Mouse (Mus musculus): ENCODE measurements around the gene Trim80. TPM values are rescaled to one million over a fixed set of nuclear protein-coding genes. Genes with fewer than 3 reads are reported as not detected.
"Not testable (repeated sequence)": the region's sequence is repeated elsewhere in the genome, so short reads cannot be mapped to it uniquely, and the experiment has no call there.

The Trim80 gene
- polyA plus RNA-seq, 1 experiment from 2014 or later, result 0.19 TPM

DNA sequence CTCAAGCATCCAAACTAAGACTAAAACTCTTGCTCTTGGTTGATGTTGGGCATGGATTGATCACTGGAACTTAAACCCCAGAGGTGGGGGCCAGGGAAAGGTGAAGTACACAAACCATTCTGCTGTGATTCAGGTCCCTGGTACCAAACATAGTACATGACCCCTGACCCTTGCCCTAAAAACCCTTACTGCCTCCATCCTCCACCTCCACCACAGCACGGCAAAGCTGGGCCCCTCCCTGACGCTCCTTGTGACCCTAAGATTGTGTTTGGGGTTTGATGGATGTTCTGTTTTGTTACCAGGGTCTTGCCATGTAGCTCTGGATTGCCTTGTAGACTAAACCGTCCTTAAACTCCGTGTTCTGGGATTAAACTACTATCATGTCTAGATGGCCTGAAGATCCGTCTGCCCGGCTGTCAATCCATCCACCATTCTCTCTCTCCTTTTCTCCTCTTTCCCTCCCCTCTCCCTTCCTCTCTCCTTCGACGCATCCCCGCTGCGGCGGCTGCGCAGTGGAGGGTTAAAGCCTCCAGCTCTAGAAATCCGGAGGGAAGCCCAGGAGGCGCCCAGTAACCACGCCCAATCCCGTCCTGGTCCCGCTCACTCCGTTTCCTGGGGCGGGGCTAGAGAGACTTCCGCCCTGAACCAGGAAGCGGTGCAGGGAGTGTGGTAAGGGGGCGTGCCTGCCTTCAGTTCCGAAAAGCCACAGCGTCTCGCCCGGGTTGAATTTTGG is 34.8 kb downstream of the Trim80 start, which contains the start of gene Armc7:
Gene Armc7 (plus strand): TSS at position 643 of the 733 bp plus-strand sequence.
- Histone ChIP-seq H3K4me1 (peaks cover 53% of the 10 kb centered on the region), H3K36me3 (0 out of 2 replicates have a peak, but pooled peaks cover 6% of the 10 kb centered on the region), H3K4me3 (peak within 1 kb of the TSS; percentile 96), H3K9me3 (no peaks in the 10 kb centered on the region), H3K27me3 (ENCODE audit: insufficient read depth, poor library complexity, severe bottlenecking) (no peaks in the 10 kb centered on the region), H3K27ac (peak within 1 kb of the TSS; percentile 87)
- WGBS, result 1% methylated on average over 26 of the region's 26 CpGs
- peak; percentile 97 for DNase-seq (ENCODE audit: low spot score)

DNA sequence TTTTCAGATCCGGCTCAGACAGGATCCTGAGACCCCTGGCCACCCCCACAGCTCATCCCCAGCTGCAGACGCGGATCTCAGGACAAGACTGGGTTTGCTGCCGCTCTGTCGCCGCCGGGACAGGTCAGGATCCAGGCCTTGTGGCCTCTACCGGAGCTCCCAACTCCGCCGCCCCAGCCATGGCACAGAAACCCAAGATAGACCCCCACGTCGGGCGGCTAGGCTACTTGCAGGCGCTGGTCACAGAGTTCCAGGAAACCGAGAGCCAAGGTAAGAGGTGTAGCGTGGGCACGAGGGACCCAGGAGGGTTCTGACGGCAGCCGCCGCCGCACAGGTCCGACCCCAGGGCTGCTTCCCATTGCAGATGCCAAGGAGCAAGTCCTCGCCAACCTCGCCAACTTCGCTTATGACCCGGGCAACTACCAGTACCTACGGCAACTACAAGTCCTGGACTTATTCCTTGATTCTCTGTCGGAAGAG is 35.5 kb downstream of the Trim80 start:
- H3K27ac ChIP-seq, result peak overlapping the region; percentile 87; the same call in 1 of the 2 replicates
- 4% methylated on average over 28 of the region's 28 CpGs for WGBS
- peak overlapping the region; percentile 96 for H3K4me3 ChIP-seq
- no peaks in the 10 kb centered on the region for H3K27me3 ChIP-seq (ENCODE audit: insufficient read depth, poor library complexity, severe bottlenecking)
- H3K36me3 ChIP-seq, result 0 out of 2 replicates have a peak, but pooled peaks cover 6% of the 10 kb centered on the region
- H3K4me1 ChIP-seq, result peaks cover 53% of the 10 kb centered on the region
- DNase-seq (ENCODE audit: low spot score), result no peak
- no peaks in the 10 kb centered on the region for H3K9me3 ChIP-seq

DNA sequence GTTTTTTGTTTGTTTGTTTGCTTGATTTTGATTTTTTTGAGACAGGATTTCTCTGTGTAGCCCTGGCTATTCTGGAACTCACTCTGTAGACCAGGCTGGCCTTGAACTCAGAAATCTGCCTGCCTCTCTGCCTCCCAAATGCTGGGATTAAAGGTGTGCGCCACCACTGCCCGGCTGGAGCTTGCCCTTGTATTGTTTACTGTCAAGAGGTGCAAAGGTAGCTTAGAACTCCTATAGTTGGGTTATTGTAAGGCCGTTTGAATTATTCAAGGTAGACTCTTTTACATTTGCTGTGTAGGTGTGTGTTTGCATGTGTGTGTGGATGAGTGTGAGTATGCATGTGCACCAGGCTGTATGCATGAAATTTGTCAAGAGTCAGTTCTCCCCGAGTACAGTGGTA is 36.3 kb downstream of the Trim80 start:
- not testable (repeated sequence) for H3K27ac ChIP-seq; H3K27me3 ChIP-seq (ENCODE audit: insufficient read depth, poor library complexity, severe bottlenecking); H3K9me3 ChIP-seq; H3K36me3 ChIP-seq; DNase-seq (ENCODE audit: low spot score)
- Histone ChIP-seq H3K4me1 (peaks cover 53% of the 10 kb centered on the region), H3K4me3 (peak overlapping the region; percentile 96)
- WGBS, result 82% methylated on average over 4 of the region's 4 CpGs

DNA sequence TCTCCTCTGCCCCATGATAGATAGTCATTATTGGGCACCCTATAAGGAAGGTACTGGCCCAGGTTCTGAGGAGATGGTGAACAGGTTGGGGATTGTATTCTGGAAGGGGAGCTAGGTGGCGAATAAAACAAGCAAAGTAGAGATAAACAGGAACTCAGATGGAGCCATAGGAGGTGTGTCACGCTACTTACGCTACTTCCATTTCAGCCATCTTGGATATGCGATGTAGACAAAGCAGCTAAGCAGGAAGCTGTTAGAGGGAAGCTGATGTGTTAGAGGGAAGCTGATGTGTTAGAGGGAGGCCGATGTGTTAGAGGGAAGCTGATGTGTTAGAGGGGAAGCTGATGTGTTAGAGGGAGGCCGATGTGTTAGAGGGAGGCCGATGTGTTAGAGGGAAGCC is 37.0 kb downstream of the Trim80 start:
- not testable (repeated sequence) for H3K36me3 ChIP-seq; H3K27ac ChIP-seq; DNase-seq (ENCODE audit: low spot score); H3K4me3 ChIP-seq; H3K27me3 ChIP-seq (ENCODE audit: insufficient read depth, poor library complexity, severe bottlenecking); H3K9me3 ChIP-seq
- 82% methylated on average over 7 of the region's 7 CpGs for WGBS
- peaks cover 50% of the 10 kb centered on the region for H3K4me1 ChIP-seq

DNA sequence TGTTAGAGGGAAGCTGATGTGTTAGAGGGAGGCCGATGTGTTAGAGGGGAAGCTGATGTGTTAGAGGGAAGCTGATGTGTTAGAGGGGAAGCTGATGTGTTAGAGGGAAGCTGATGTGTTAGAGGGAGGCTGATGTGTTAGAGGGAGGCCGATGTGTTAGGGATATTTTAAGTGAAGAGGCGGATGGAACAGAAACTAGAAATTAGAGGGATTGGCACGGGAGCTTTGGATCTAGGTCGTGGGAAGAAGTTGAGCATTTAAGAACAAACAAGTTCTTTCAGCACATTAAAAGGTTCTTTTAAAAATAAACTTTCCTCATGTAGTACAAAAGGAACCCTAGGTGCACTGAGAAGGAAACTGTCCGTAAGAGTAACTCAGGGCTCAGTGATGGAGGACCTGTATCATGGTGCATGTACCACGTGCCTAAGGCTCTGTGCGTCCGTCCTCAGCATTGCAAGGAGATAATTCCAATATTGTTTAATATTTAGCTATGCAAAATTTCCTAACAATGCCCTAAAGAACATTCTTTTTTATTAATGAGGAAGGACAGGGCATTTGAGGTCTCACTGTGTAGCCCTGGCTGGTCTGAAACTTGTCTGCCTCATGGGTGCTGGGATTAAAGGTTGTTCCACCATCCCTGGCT is 38.1 kb downstream of the Trim80 start:
- Histone ChIP-seq H3K9me3 (no peaks in the 10 kb centered on the region), H3K27me3 (ENCODE audit: insufficient read depth, poor library complexity, severe bottlenecking) (no peaks in the 10 kb centered on the region), H3K4me1 (peaks cover 40% of the 10 kb centered on the region), H3K27ac (no peak overlapping the region), H3K36me3 (0 out of 2 replicates have a peak, but pooled peaks cover 6% of the 10 kb centered on the region), H3K4me3 (no peak overlapping the region)
- DNase-seq (ENCODE audit: low spot score), result no peak
- 84% methylated on average over 9 of the region's 9 CpGs for WGBS

DNA sequence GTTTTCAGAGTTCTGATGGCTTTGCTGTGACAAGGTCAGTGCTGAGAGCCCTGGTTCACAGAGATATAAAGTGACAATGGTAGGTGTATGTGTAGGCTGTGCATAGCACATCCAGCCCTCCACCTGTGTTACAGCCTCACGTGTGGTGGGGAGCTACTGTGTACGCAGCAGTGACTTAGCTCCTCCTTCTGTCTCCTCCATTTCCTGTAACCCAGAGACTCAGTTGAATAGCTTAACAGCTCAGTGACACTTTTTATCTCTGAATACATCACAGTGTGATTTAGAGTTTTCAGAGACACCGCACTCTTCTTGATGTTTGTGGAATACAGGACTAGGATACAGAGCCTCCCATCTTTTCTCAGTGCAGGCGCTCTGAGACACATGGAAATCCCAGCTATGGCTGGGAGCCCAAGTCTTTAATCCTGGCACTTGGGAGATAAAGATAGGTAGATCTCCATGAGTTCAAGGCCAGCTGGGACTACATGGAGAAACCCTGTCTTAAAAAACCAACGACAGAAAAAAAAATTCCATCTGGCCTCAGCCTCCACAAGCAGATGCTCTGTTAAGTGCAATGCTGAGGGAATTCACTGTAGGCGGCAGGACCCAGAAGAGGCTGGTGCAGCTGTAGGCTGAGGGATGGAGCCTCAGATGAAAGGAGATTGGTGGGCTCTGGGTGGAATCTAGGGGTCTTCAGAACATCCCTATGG is 41.4 kb downstream of the Trim80 start:
- 76% methylated on average over 6 of the region's 6 CpGs for WGBS
- no peak overlapping the region for H3K4me3 ChIP-seq
- H3K27me3 ChIP-seq (ENCODE audit: insufficient read depth, poor library complexity, severe bottlenecking), result no peaks in the 10 kb centered on the region
- no peak for DNase-seq (ENCODE audit: low spot score)
- H3K36me3 ChIP-seq, result peaks cover 16% of the 10 kb centered on the region
- peaks cover 16% of the 10 kb centered on the region for H3K4me1 ChIP-seq
- H3K27ac ChIP-seq, result no peak overlapping the region
- H3K9me3 ChIP-seq, result no peaks in the 10 kb centered on the region

DNA sequence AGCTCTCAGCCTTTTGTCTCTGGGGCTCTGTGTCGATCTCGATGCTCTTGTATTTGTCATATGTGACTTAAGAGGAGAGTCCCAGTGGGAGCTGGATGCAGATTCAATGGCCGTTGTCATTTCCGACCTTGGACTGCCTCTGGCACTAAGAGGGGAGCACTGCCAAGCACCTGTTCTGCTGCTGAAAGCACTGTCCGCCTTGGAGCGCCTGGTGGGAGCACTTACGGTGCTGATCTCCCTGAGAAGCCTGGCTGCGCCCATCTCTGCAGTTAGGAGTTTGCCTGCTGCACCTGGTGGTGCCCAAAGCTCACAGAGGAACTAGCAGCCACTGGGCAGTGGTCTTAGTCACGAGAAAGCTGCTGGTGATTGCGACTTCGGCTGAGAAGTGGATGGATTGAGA is 42.9 kb downstream of the Trim80 start:
- Histone ChIP-seq H3K9me3 (no peaks in the 10 kb centered on the region), H3K36me3 (peaks cover 17% of the 10 kb centered on the region), H3K4me1 (peaks cover 15% of the 10 kb centered on the region), H3K27me3 (ENCODE audit: insufficient read depth, poor library complexity, severe bottlenecking) (no peaks in the 10 kb centered on the region), H3K27ac (no peak overlapping the region), H3K4me3 (no peak overlapping the region)
- DNase-seq (ENCODE audit: low spot score), result no peak
- 69% methylated on average over 11 of the region's 11 CpGs for WGBS

DNA sequence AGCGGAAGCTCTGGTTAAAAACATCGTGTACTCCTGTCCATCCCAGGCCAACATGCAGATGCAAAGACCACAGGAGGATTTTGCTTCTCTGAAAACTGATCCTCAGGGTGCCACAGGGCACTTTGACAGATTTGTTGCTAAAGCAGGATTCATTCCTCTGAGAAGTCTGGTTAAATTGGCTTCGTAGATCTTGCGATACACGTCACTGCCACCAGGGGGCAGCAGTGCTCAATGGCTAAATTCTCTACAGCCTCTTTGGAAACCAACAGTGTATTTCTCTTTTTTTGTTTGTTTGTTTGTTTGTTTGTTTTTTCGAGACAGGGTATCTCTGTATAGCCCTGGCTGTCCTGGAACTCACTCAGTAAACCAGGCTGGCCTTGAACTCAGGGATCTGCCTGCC is 43.4 kb downstream of the Trim80 start:
- WGBS, result 19% methylated on average over 6 of the region's 6 CpGs
- Histone ChIP-seq H3K27ac (no peak overlapping the region), H3K27me3 (ENCODE audit: insufficient read depth, poor library complexity, severe bottlenecking) (no peaks in the 10 kb centered on the region), H3K4me1 (peaks cover 20% of the 10 kb centered on the region), H3K4me3 (no peak overlapping the region), H3K36me3 (peaks cover 19% of the 10 kb centered on the region), H3K9me3 (no peaks in the 10 kb centered on the region)
- no peak for DNase-seq (ENCODE audit: low spot score)

DNA sequence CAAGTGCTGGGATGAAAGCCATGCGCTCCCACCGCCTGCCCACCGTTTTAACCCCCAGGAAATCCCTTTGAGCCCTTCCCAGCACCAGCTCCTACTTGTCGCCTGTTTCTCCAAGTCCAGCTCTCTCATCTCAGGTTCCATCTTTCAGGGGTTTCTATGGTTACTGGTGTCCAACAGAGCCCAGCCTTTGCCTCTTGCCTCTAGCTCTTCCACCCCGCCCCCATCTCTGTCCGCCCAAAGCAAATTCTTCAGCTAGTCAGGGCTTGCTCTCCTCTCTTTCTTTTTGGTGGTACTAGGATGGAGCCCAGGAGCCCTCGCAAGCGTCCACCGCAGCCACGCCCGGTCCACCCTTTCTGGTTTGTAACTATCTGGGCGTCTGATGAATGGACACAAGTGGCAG is 44.8 kb downstream of the Trim80 start:
- DNase-seq (ENCODE audit: low spot score), result no peak
- no peak overlapping the region for H3K27ac ChIP-seq
- no peaks in the 10 kb centered on the region for H3K27me3 ChIP-seq (ENCODE audit: insufficient read depth, poor library complexity, severe bottlenecking)
- no peak overlapping the region for H3K4me3 ChIP-seq
- no peaks in the 10 kb centered on the region for H3K9me3 ChIP-seq
- 73% methylated on average over 12 of the region's 12 CpGs for WGBS
- H3K4me1 ChIP-seq, result peaks cover 22% of the 10 kb centered on the region
- H3K36me3 ChIP-seq, result peaks cover 28% of the 10 kb centered on the region

DNA sequence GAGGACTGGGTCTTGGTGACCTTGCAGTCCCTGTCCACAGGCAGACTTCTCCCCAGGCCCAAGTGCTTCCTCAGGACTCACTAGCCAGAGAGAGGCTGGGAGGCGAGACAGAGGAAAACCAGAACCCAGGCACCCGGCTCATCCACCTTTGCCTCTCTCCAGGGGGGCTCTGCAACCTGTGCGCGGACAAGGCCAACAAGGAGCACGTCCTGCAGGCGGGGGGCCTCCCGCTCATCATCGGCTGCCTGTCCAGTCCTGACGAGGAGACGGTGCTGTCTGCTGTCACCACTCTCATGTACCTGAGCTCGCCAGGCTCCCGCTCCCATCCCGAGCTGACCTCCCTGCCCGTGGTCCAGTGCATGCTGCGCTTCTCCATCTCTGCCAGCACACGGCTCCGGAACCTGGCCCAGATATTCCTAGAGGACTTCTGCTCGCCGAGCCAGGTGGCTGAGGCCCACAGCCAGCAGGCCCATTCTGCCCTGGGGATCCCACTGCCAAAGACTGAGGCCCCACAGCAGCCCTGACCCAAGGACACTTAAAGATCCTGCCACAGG is 48.3 kb downstream of the Trim80 start:
- Histone ChIP-seq H3K36me3 (peaks cover 27% of the 10 kb centered on the region), H3K27ac (0 out of 2 replicates have a peak overlapping the region, but pooled peaks have one; percentile 13), H3K9me3 (no peaks in the 10 kb centered on the region), H3K27me3 (ENCODE audit: insufficient read depth, poor library complexity, severe bottlenecking) (no peaks in the 10 kb centered on the region), H3K4me3 (0 out of 2 replicates have a peak overlapping the region, but pooled peaks have one; percentile 18), H3K4me1 (peaks cover 40% of the 10 kb centered on the region)
- DNase-seq (ENCODE audit: low spot score), result no peak
- 74% methylated on average over 19 of the region's 19 CpGs for WGBS

DNA sequence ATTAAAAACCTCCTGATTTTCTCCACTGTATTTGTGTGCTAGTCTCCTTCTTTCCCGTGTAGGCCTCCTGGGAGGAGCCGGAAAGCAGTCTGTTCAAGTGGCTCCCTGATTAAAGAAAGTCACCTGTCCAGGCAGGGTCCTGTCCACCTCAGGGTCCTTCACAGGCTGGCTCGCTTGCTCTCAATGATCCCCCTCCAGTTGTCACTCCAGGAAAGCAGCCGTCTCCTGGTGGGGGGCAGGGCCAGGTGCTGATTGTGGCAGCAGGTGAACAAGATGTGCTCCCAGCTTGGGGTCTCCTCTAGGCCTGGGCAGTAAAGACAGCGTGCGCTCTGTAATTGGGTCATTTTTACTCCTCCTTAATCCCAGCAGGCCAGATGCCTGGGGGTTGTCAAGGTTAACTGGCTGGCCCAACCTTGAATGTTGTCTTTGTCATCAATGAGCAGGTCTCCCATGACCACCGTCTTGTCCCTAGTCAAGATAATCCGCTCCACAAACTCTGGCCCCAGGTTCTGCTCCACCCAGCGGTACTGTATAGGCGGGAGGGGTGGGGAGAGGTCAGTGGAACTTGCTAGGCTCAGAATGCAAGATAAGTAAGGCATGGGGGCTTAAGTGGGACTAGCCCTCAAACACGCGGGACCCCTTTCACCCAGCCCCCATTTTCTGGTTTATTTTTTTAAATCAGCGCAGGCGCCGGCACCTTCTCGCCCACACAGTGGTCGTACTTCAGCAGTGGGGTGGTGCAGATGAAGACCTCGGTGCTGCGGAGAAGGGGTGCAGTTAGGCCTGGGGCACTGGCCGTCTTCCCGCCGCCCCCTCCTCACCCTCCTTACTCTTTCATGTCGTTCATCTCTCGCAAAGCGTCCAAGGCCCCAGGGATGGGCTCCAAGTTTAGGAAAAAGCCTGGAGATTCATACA is 50.4 kb downstream of the Trim80 start:
- H3K27ac ChIP-seq, result peak overlapping the region; percentile 90
- H3K9me3 ChIP-seq, result no peaks in the 10 kb centered on the region
- peak overlapping the region; percentile 81 for H3K4me3 ChIP-seq
- H3K36me3 ChIP-seq, result peaks cover 24% of the 10 kb centered on the region
- DNase-seq (ENCODE audit: low spot score), result no peak
- no peaks in the 10 kb centered on the region for H3K27me3 ChIP-seq (ENCODE audit: insufficient read depth, poor library complexity, severe bottlenecking)
- 24% methylated on average over 25 of the region's 25 CpGs for WGBS
- peaks cover 35% of the 10 kb centered on the region for H3K4me1 ChIP-seq
